Mouse (Mus musculus) gastrocnemius, postnatal 10 days (tissue): ENCODE measurements at regions not wholly inside any gene's neighbourhood (a gene's known extent, or its start where the extent isn't known, plus 50 kb on each side); places are given as distances from the start of the nearest gene placed in this dataset.

Experiments used
- DNase-seq: peaks from one replicate; pipeline ENCODE4 v3.0.0; 2021; ENCODE audit warnings: mixed read lengths

- DNase-seq = no peak
Observed at GRCm38 (mm10) chr1:51531360-51531759, 53.1 kb upstream of the Nabp1 start.

- no peak for DNase-seq
Observed at GRCm38 (mm10) chr1:51530191-51530926, 52.1 kb upstream of the Nabp1 start.

- DNase-seq = no peak
Observed at GRCm38 (mm10) chr1:51529653-51530052, 51.4 kb upstream of the Nabp1 start.

- no peak for DNase-seq
Observed at GRCm38 (mm10) chr1:51528671-51529070, 50.4 kb upstream of the Nabp1 start.
